Mouse (Mus musculus): ENCODE results near the gene Olfr1261.

The Olfr1261 gene

DNA sequence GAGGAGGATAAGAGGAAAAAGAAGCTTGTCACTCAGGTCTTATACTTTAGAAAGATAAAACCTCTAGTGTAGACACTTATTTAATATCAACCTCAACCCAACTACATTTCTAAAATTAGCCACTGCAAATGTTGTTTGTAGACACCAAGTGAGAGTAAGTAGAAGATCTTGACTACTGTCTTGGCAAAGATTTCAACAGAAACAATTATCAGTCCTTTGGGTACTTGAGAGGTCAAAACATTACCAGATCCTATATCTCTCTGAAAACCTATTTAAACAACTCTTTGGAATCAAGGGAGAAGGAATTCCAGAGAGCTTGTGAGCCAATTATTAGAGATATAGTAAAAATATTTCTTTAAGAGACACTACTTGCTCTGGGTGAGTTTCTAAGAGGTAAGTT lies at the start of gene Olfr1261:
Gene Olfr1261 (plus strand): TSS at position 301 of the 400 bp plus-strand sequence.
- DNase-seq, result no peak

DNA sequence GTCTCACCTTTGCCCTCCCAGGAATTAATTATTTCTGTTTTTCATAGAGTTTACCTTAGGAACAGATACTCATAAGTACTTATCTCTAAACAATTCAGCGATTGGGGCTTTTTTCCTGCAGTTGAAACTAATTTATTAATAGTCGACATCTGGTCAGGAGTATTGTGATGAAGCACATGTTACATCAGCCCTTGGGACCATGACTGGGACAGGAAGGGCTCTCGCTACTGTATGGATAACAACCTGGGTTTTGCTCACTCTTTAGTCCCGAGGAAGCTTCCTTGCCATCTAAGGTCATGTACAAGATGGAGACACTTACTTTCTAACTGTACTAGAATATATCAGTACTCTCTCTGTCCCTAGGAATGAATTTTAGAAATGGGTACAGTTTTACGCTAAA lies 42.5 kb upstream of the Olfr1261 start, which contains the start of gene Olfr1259:
Gene Olfr1259 (minus strand): TSS at position 101 of the 400 bp plus-strand sequence.
- no peak for DNase-seq

DNA sequence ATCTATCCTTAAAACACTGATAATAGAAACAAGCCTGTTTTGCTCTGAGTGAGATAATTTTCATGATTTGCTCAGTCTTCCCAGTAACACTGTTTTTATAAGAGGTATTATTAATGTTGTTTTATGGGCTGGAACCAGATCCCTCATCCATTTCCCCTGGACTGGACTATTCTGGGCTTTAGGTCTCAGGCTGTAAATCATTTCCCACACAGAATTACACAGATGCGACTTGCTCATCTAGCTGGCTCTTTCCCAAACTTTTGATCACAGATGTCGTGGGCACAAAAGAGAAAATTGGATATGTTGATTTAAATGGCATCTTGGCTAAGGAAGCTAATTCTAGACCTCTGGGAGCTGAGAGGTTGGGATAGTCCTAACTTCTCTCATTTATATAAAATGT lies 16.8 kb upstream of the Olfr1261 start, which contains the start of gene Olfr1260:
Gene Olfr1260 (plus strand): TSS at position 157 of the 400 bp plus-strand sequence.
- no peak for DNase-seq

DNA sequence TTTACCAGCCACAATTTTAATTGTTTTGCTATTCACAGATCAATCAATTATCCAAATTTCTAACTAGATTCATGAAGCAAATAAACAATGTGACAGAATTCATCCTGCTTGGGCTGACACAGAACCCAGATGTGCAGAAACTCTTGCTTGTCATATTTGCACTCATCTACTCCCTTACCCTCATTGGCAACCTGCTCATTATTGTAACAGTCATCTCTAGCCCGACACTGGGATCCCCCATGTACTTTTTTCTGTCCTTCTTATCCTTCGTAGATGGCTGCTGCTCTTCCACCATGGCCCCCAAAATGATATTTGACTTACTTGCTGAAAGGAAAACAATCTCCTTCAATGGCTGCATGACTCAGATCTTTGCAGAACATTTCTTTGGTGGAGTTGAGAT lies 13.3 kb upstream of the Olfr1261 start:
- no peak for DNase-seq

GRCm38 (mm10) chr2:89999845-90000244 lies 8.8 kb downstream of the Olfr1261 start, which contains the start of gene Olfr1262:
Gene Olfr1262, plus strand, starts transcription at chr2:90000145.
- DNase-seq, result no peak

GRCm38 (mm10) chr2:90011831-90012230 lies 20.8 kb downstream of the Olfr1261 start, which contains the start of gene Olfr1263:
Gene Olfr1263, plus strand, starts transcription at chr2:90012131.
- DNase-seq, result no peak

DNA sequence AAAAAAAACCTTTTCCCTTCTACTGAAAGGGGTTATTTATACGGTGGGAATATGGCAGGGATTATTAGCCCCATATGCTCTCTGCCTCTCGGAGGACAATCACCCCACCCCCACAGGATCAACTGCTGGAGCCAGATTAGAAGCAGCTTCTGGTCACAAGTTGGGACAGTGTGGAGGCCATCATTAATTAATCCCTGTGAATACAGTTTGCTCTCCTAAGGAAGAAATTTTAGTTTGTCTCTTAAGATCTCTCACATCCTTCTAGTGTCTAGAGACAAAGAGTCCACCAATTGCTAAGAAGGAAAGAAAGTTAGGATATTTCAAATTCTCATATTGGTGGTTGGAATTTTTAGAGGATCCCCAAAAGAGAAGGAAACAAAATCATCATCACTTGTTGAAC lies 34.5 kb downstream of the Olfr1261 start, which contains the start of gene Olfr1264:
Gene Olfr1264 (minus strand): TSS at position 101 of the 400 bp plus-strand sequence.
- DNase-seq, result no peak

GRCm38 (mm10) chr2:90035037-90035436 lies 44.0 kb downstream of the Olfr1261 start, which contains the start of gene Olfr1265:
Gene Olfr1265, plus strand, starts transcription at chr2:90035337.
- DNase-seq, result no peak

All from cerebellum, adult 11-12 months (tissue).